In genomic region chr8:71702087-71702432, GRCm38 (mm10) we compare ENCODE assay signal across 13 mouse cellular contexts. TPM values are rescaled to one million over a fixed set of nuclear protein-coding genes. Genes with fewer than 3 reads are reported as not detected.
DNase-seq lines count a peak whose midpoint lies in the region; ATAC-seq and TF ChIP-seq lines count a peak whose summit lies in the region.
"Had no signal": no experiment of that assay in that cellular context is flagged by ENCODE, and none has a peak within 500 bp of the region (broad histone marks: within the 10 kb centered on the region; RNA-seq: fewer than 3 reads in every experiment).

No protein-coding gene starts in this region.

- H3K36me3 ChIP-seq in kidney, adult 2 months (ENCODE audit: control insufficient read depth, insufficient read depth, low read length): no peaks in the 10 kb centered on the region
- H3K36me3 ChIP-seq in kidney, embryonic 16.5 days (ENCODE audit: insufficient read depth, low read length): no peaks in the 10 kb centered on the region
- no peaks in the 10 kb centered on the region for H3K36me3 ChIP-seq in ES-Bruce4 (ENCODE audit: control insufficient read depth, insufficient read depth, low read length, poor library complexity, severe bottlenecking)
- H3K36me3 ChIP-seq in macrophage (ENCODE audit: inconsistent target): no peaks in the 10 kb centered on the region
- H3K36me3 ChIP-seq: limb, embryonic 15.5 days had no signal

- TF ChIP-seq POLR2A in kidney, adult 2 months (IDR thresholded peaks at IDR 0.05; ENCODE audit: low read depth, low read length): no peak
- no peak for TF ChIP-seq POLR2A in ES-Bruce4 (IDR thresholded peaks at IDR 0.05; ENCODE audit: insufficient read depth, low read length)

- no peaks in the 10 kb centered on the region for H3K4me1 ChIP-seq in kidney, adult 2 months (ENCODE audit: control insufficient read depth, insufficient read depth, low read length)
- peaks cover 12% of the 10 kb centered on the region; the same call in 1 of the 2 replicates for H3K4me1 ChIP-seq in kidney, embryonic 16.5 days (ENCODE audit: insufficient read depth, low read length)
- H3K4me1 ChIP-seq in ES-Bruce4 (ENCODE audit: control insufficient read depth, insufficient read depth, low read length): peaks cover 3% of the 10 kb centered on the region

- TF ChIP-seq CTCF in kidney, adult 2 months (conservative IDR thresholded peaks at IDR 0.05; ENCODE audit: insufficient read depth, insufficient read length, low read depth, low read length): 0 out of 2 replicates have a peak, but pooled peaks have one; percentile 10
- peak; percentile 21 for TF ChIP-seq CTCF in ES-Bruce4 (IDR thresholded peaks at IDR 0.05; ENCODE audit: low read depth, low read length)

- no peaks in the 10 kb centered on the region for H3K79me2 ChIP-seq in macrophage (ENCODE audit: inconsistent target)

- no peaks in the 10 kb centered on the region for H3K27me3 ChIP-seq in kidney, adult 2 months (replicated peaks; ENCODE audit: control insufficient read depth, insufficient read depth, low read length)
- H3K27me3 ChIP-seq in kidney, embryonic 16.5 days (ENCODE audit: insufficient read depth, low read length): peaks cover 53% of the 10 kb centered on the region
- no peaks in the 10 kb centered on the region for H3K27me3 ChIP-seq in ES-Bruce4 (ENCODE audit: control insufficient read depth, insufficient read depth, low read length, poor library complexity, severe bottlenecking)

- H3K9me3 ChIP-seq in kidney, embryonic 16.5 days (ENCODE audit: low read length): no peaks in the 10 kb centered on the region
- H3K9me3 ChIP-seq in ES-Bruce4 (replicated peaks; ENCODE audit: control insufficient read depth, insufficient read depth, low read length, poor library complexity, severe bottlenecking): no peaks in the 10 kb centered on the region
- H3K9me3 ChIP-seq: limb, embryonic 15.5 days had no signal

- 49% methylated on average over 4 of the region's 4 CpGs for WGBS in kidney, adult 2 months
- WGBS in kidney, embryonic 16.5 days: 30% methylated on average over 4 of the region's 4 CpGs
- 6% methylated on average over 4 of the region's 4 CpGs for WGBS in macrophage (ENCODE audit: missing documents)

- no peak overlapping the region for H3K9ac ChIP-seq in kidney, embryonic 16.5 days (replicated peaks; ENCODE audit: low read length)
- H3K9ac ChIP-seq in ES-Bruce4 (ENCODE audit: low read depth, poor library complexity, severe bottlenecking): no peak overlapping the region
- H3K9ac ChIP-seq: limb, embryonic 15.5 days had no signal

- no peak for TF ChIP-seq EP300 in ES-Bruce4 (IDR thresholded peaks at IDR 0.05; ENCODE audit: insufficient read depth, low read depth, low read length)

- ATAC-seq in kidney, embryonic 16.5 days (ENCODE audit: low FRiP score, low TSS enrichment): no peak
- peak; percentile 68 for ATAC-seq in erythroblast, adult 5-6 weeks (replicated peaks; ENCODE audit: low FRiP score, poor library complexity, severe bottlenecking)
- ATAC-seq: forebrain, embryonic 14.5 days had no signal

- H3K27ac ChIP-seq in kidney, adult 2 months (ENCODE audit: insufficient read depth, low read depth, low read length): no peak overlapping the region
- no peak overlapping the region for H3K27ac ChIP-seq in kidney, embryonic 16.5 days (ENCODE audit: low read length)
- H3K27ac ChIP-seq in ES-Bruce4 (ENCODE audit: insufficient read depth, low read length) (no peak overlapping the region), macrophage (no peak overlapping the region)
- H3K27ac ChIP-seq: limb, embryonic 15.5 days had no signal

- no peak overlapping the region for H3K4me2 ChIP-seq in kidney, embryonic 16.5 days (replicated peaks; ENCODE audit: low read depth, low read length)

- H3K4me3 ChIP-seq in kidney, adult 2 months (ENCODE audit: insufficient read depth, low read depth, low read length): no peak overlapping the region
- H3K4me3 ChIP-seq in kidney, embryonic 16.5 days (ENCODE audit: low read length): no peak overlapping the region
- H3K4me3 ChIP-seq in ES-Bruce4 (ENCODE audit: low read depth, low read length) (no peak overlapping the region), macrophage (ENCODE audit: inconsistent target) (peak overlapping the region; percentile 84; the same call in 1 of the 2 replicates)

- no peak for DNase-seq in kidney, adult 2 months
- DNase-seq in cerebellum, postnatal 36 days: no peak
- DNase-seq in ovary, postnatal 10 days (ENCODE audit: low spot score): no peak
- no peak for DNase-seq in adrenal gland, postnatal 36 days
- DNase-seq: cerebellum, postnatal 14 days; kidney, adult 8-10 months; thymus, adult 18-20 months had no signal

RNA-seq across cellular contexts. Expression of gene B3gnt3, which starts 0.5 kb away (rescaled TPM):
- 5.5 and 5.9 TPM in 2 replicates for polyA plus RNA-seq in kidney, adult 2 months (2012; rRNA removed)
- 3.3 and 4.2 TPM in 2 replicates for polyA plus RNA-seq in kidney, embryonic 16.5 days (2015; fragmentation: Nextera tagmentation; extraction: Ambion mirVana)
- polyA plus RNA-seq in ES-Bruce4 (2011; ENCODE audit: insufficient read depth, insufficient read length, low read depth, missing spikeins): 1.8 and 2.0 TPM in 2 replicates
- 6.1 and 16.5 TPM in 2 replicates for total RNA-seq in erythroblast, adult 5-6 weeks (2015; ENCODE audit: low replicate concordance)
- 11.2 and 12.9 TPM in 2 replicates for total RNA-seq in erythroblast, adult 5-6 weeks (2017; ENCODE audit: low replicate concordance)
- total RNA-seq in macrophage (2018; cell fraction: chromatin; rRNA removed): 1 to 10 TPM in 19 of 26 experiments, under 1 TPM in 7; 0.61 to 8.4 (median 2.5) TPM
- total RNA-seq in macrophage (2018; cell fraction: cytosol; rRNA removed): 10 to 100 TPM in 21 of 26 experiments, 1 to 10 TPM in 5; 7.2 to 23.9 (median 12.5) TPM
- 10 to 100 TPM in 19 of 26 experiments, 1 to 10 TPM in 7; 5.3 to 26.2 (median 11.7) TPM for total RNA-seq in macrophage (2018; cell fraction: nucleus; rRNA removed)
- 13.1 to 16.5 TPM (median 14.2 TPM) in 3 replicates for polyA plus RNA-seq in macrophage (2018)
- total RNA-seq in adrenal gland, postnatal 36 days (2021): 1 to 10 TPM; 4.0 to 4.5 TPM

RNA-seq across cellular contexts. Expression of gene Insl3, which starts 13.0 kb away (rescaled TPM):
- polyA plus RNA-seq in kidney, adult 2 months (2012; rRNA removed): 14.5 and 17.8 TPM in 2 replicates
- 1.3 and 7.7 TPM in 2 replicates for polyA plus RNA-seq in kidney, embryonic 16.5 days (2015; fragmentation: Nextera tagmentation; extraction: Ambion mirVana)
- polyA plus RNA-seq in ES-Bruce4 (2011; ENCODE audit: insufficient read depth, insufficient read length, low read depth, missing spikeins) (1.3 and 3.7 TPM in 2 replicates), macrophage (2018) (0.64 to 0.95 TPM (median 0.93 TPM) in 3 replicates)
- total RNA-seq in erythroblast, adult 5-6 weeks (2015; ENCODE audit: low replicate concordance): 8.5 TPM in 1 of 2 replicates, not detected in the other
- not detected in 2 replicates for total RNA-seq in erythroblast, adult 5-6 weeks (2017; ENCODE audit: low replicate concordance)
- 10 to 100 TPM in 13 of 26 experiments, 1 to 10 TPM in 11, not detected in 2; 1.6 to 26.2 (median 11.1) TPM for total RNA-seq in macrophage (2018; cell fraction: chromatin; rRNA removed)
- total RNA-seq in macrophage (2018; cell fraction: cytosol; rRNA removed): 1 to 10 TPM in 25 of 26 experiments, under 1 TPM in 1; 0.52 to 4.9 (median 2.7) TPM
- 10 to 100 TPM in 13 of 26 experiments, 1 to 10 TPM in 12, not detected in 1; 2.2 to 17.4 (median 10.0) TPM for total RNA-seq in macrophage (2018; cell fraction: nucleus; rRNA removed)
- total RNA-seq in adrenal gland, postnatal 36 days (2021): 1 to 10 TPM; 4.0 to 4.7 TPM
- polyA plus RNA-seq: forebrain, embryonic 14.5 days had no signal

RNA-seq across cellular contexts. Expression of gene Fcho1, which starts 23.5 kb away (rescaled TPM):
- polyA plus RNA-seq in kidney, adult 2 months (2012; rRNA removed): 4.2 and 9.5 TPM in 2 replicates
- 8.6 and 8.7 TPM in 2 replicates for polyA plus RNA-seq in kidney, embryonic 16.5 days (2015; fragmentation: Nextera tagmentation; extraction: Ambion mirVana)
- polyA plus RNA-seq in ES-Bruce4 (2011; ENCODE audit: insufficient read depth, insufficient read length, low read depth, missing spikeins) (8.7 and 8.8 TPM in 2 replicates), macrophage (2018) (5.0 to 6.2 TPM (median 5.8 TPM) in 3 replicates)
- total RNA-seq in erythroblast, adult 5-6 weeks (2015; ENCODE audit: low replicate concordance): 20.2 and 26.5 TPM in 2 replicates
- 44.8 and 52.8 TPM in 2 replicates for total RNA-seq in erythroblast, adult 5-6 weeks (2017; ENCODE audit: low replicate concordance)
- 10 to 100 TPM; 13.6 to 90.1 (median 57.2) TPM for total RNA-seq in macrophage (2018; cell fraction: chromatin; rRNA removed)
- 10 to 100 TPM in 13 of 26 experiments, 1 to 10 TPM in 13; 7.6 to 13.2 (median 10.2) TPM for total RNA-seq in macrophage (2018; cell fraction: cytosol; rRNA removed)
- 10 to 100 TPM in 24 of 26 experiments, 1 to 10 TPM in 2; 7.8 to 36.0 (median 18.9) TPM for total RNA-seq in macrophage (2018; cell fraction: nucleus; rRNA removed)
- total RNA-seq in adrenal gland, postnatal 36 days (2021): 1 to 10 TPM in 1 of 2 experiments, under 1 TPM in 1; 0.50 to 3.2 TPM

RNA-seq across cellular contexts. Expression of gene Jak3, which starts 26.0 kb away (rescaled TPM):
- 15.1 and 16.5 TPM in 2 replicates for polyA plus RNA-seq in kidney, adult 2 months (2012; rRNA removed)
- polyA plus RNA-seq in kidney, embryonic 16.5 days (2015; fragmentation: Nextera tagmentation; extraction: Ambion mirVana): 6.6 and 7.5 TPM in 2 replicates
- polyA plus RNA-seq in ES-Bruce4 (2011; ENCODE audit: insufficient read depth, insufficient read length, low read depth, missing spikeins) (8.0 and 9.7 TPM in 2 replicates), macrophage (2018) (10.8 to 16.4 TPM (median 11.3 TPM) in 3 replicates)
- 1.2 and 1.9 TPM in 2 replicates for total RNA-seq in erythroblast, adult 5-6 weeks (2015; ENCODE audit: low replicate concordance)
- total RNA-seq in erythroblast, adult 5-6 weeks (2017; ENCODE audit: low replicate concordance): 0.43 and 1.4 TPM in 2 replicates
- 100 to 1,000 TPM in 9 of 26 experiments, 10 to 100 TPM in 17; 25.5 to 167 (median 88.0) TPM for total RNA-seq in macrophage (2018; cell fraction: chromatin; rRNA removed)
- total RNA-seq in macrophage (2018; cell fraction: cytosol; rRNA removed): 10 to 100 TPM; 13.3 to 32.3 (median 20.1) TPM
- total RNA-seq in macrophage (2018; cell fraction: nucleus; rRNA removed): 10 to 100 TPM; 20.0 to 60.6 (median 43.9) TPM
- 10 to 100 TPM; 11.3 to 13.0 TPM for total RNA-seq in adrenal gland, postnatal 36 days (2021)

RNA-seq across cellular contexts. Expression of gene Unc13a, which starts 30.5 kb away (rescaled TPM):
- 1.3 and 2.1 TPM in 2 replicates for polyA plus RNA-seq in kidney, adult 2 months (2012; rRNA removed)
- polyA plus RNA-seq in kidney, embryonic 16.5 days (2015; fragmentation: Nextera tagmentation; extraction: Ambion mirVana): 0.55 and 0.94 TPM in 2 replicates
- polyA plus RNA-seq in ES-Bruce4 (2011; ENCODE audit: insufficient read depth, insufficient read length, low read depth, missing spikeins): 3.8 and 6.3 TPM in 2 replicates
- not detected in 2 replicates for total RNA-seq in erythroblast, adult 5-6 weeks (2015; ENCODE audit: low replicate concordance)
- total RNA-seq in erythroblast, adult 5-6 weeks (2017; ENCODE audit: low replicate concordance): 0.17 and 2.4 TPM in 2 replicates
- total RNA-seq in macrophage (2018; cell fraction: chromatin; rRNA removed): 10 to 100 TPM in 9 of 26 experiments, 1 to 10 TPM in 17; 4.0 to 18.7 (median 8.1) TPM
- 1 to 10 TPM in 12 of 26 experiments, under 1 TPM in 14; 0.41 to 1.9 (median 0.99) TPM for total RNA-seq in macrophage (2018; cell fraction: cytosol; rRNA removed)
- total RNA-seq in macrophage (2018; cell fraction: nucleus; rRNA removed): 1 to 10 TPM; 1.2 to 9.0 (median 3.7) TPM
- polyA plus RNA-seq in macrophage (2018): 0.98 to 1.4 TPM (median 1.4 TPM) in 3 replicates
- 1 to 10 TPM; 4.6 to 7.3 TPM for total RNA-seq in adrenal gland, postnatal 36 days (2021)
